In genomic region chr4:149454263-149454662, GRCm38 (mm10) we compare ENCODE assay signal across 18 mouse cellular contexts. TPM values are rescaled to one million over a fixed set of nuclear protein-coding genes. Genes with fewer than 3 reads are reported as not detected.
A peak's percentile ranks its signal among the peaks of the same experiment; 100 is the strongest.
DNase-seq lines count a peak whose midpoint lies in the region; ATAC-seq and TF ChIP-seq lines count a peak whose summit lies in the region.
"Had no signal": no experiment of that assay in that cellular context is flagged by ENCODE, and none has a peak within 500 bp of the region (broad histone marks: within the 10 kb centered on the region; RNA-seq: fewer than 3 reads in every experiment).

No protein-coding gene starts in this region.

- H3K27ac ChIP-seq in heart, adult 2 months, result peak overlapping the region; percentile 73
- no peak overlapping the region for H3K27ac ChIP-seq in heart, embryonic 12.5 days (ENCODE audit: poor library complexity, severe bottlenecking)
- H3K27ac ChIP-seq: hindbrain, embryonic 12.5 days; liver, embryonic 15.5 days; neural tube, embryonic 15.5 days had no signal

- TF ChIP-seq EP300 in heart, adult 2 months (IDR thresholded peaks at IDR 0.05; ENCODE audit: insufficient read depth, low read depth, low read length), result no peak

- peak overlapping the region; percentile 22 for H3K4me3 ChIP-seq in heart, adult 2 months
- no peak overlapping the region for H3K4me3 ChIP-seq in heart, embryonic 12.5 days
- H3K4me3 ChIP-seq: hindbrain, embryonic 12.5 days; liver, embryonic 15.5 days; neural tube, embryonic 15.5 days had no signal

- 59% methylated on average over 17 of the region's 17 CpGs for WGBS in heart, adult 2 months
- 75% methylated on average over 17 of the region's 17 CpGs for WGBS in heart, embryonic 12.5 days

- no peak for TF ChIP-seq POLR2A in heart, adult 2 months (IDR thresholded peaks at IDR 0.05; ENCODE audit: insufficient read depth, low read depth, low read length)

- DNase-seq in cerebellum, postnatal 14 days, result peak; percentile 48 to 55
- no peak for DNase-seq in cerebellum, adult 11 months
- peak in 1 of 2 experiments; percentile 18 for DNase-seq in heart, adult 2 months
- DNase-seq in testis, postnatal 10 days (ENCODE audit: low spot score), result peak; percentile 56
- no peak for DNase-seq in testis, postnatal 14 days (ENCODE audit: low spot score)
- DNase-seq in layer of hippocampus, postnatal 36 days, result no peak
- DNase-seq in layer of hippocampus, adult 11-12 months (ENCODE audit: low spot score), result no peak
- DNase-seq: cerebellum, adult 11-12 months had no signal

- no peaks in the 10 kb centered on the region for H3K27me3 ChIP-seq in heart, adult 2 months (ENCODE audit: control insufficient read depth, insufficient read depth, low read length)
- no peaks in the 10 kb centered on the region for H3K27me3 ChIP-seq in heart, embryonic 12.5 days (replicated peaks)
- H3K27me3 ChIP-seq: hindbrain, embryonic 12.5 days; liver, embryonic 15.5 days; neural tube, embryonic 15.5 days had no signal

- peaks cover 14% of the 10 kb centered on the region for H3K4me1 ChIP-seq in heart, adult 2 months (ENCODE audit: control insufficient read depth, insufficient read depth, low read length)
- peaks cover 3% of the 10 kb centered on the region; the same call in 1 of the 2 replicates for H3K4me1 ChIP-seq in heart, embryonic 12.5 days (replicated peaks)
- H3K4me1 ChIP-seq: hindbrain, embryonic 12.5 days; liver, embryonic 15.5 days; neural tube, embryonic 15.5 days had no signal

- intact Hi-C loops in heart, adult 2 months (cut with DNase I), result loop anchor here (2.0 to 5.0 kb wide), 3 partner anchors 33 to 89 kb away; partner anchors contain the start of genes Ctnnbip1, Lzic and Nmnat1

- H3K9me3 ChIP-seq in heart, embryonic 12.5 days (replicated peaks), result peaks cover 4% of the 10 kb centered on the region; the same call in 1 of the 2 replicates
- H3K9me3 ChIP-seq: hindbrain, embryonic 12.5 days; liver, embryonic 15.5 days; neural tube, embryonic 15.5 days had no signal

- peaks cover 3% of the 10 kb centered on the region; the same call in 1 of the 2 replicates for H3K36me3 ChIP-seq in heart, adult 2 months (ENCODE audit: control insufficient read depth, insufficient read depth, low read length)
- no peaks in the 10 kb centered on the region for H3K36me3 ChIP-seq in heart, embryonic 12.5 days
- H3K36me3 ChIP-seq: hindbrain, embryonic 12.5 days; liver, embryonic 15.5 days; neural tube, embryonic 15.5 days had no signal

- H3K4me2 ChIP-seq in heart, embryonic 12.5 days, result no peak overlapping the region
- H3K4me2 ChIP-seq: hindbrain, embryonic 12.5 days; liver, embryonic 15.5 days; midbrain, embryonic 11.5 days; neural tube, embryonic 15.5 days had no signal

- ATAC-seq in heart, embryonic 12.5 days (ENCODE audit: insufficient number of reproducible peaks, low FRiP score), result no peak
- ATAC-seq: forebrain, embryonic 14.5 days had no signal

- peak overlapping the region; percentile 6 for H3K9ac ChIP-seq in heart, adult 2 months (ENCODE audit: low read depth, low read length)
- no peak overlapping the region for H3K9ac ChIP-seq in heart, embryonic 12.5 days
- H3K9ac ChIP-seq: hindbrain, embryonic 12.5 days; liver, embryonic 15.5 days; neural tube, embryonic 15.5 days had no signal

- no peaks in the 10 kb centered on the region for H3K79me2 ChIP-seq in heart, adult 2 months (replicated peaks; ENCODE audit: control insufficient read depth, insufficient read depth, low read length)

- TF ChIP-seq CTCF in heart, adult 2 months (IDR thresholded peaks at IDR 0.05), result no peak

RNA-seq across cellular contexts. Expression of gene Rbp7, which starts 0.5 kb away (rescaled TPM):
- total RNA-seq in heart, adult 2 months (2021), result 10 to 100 TPM; 56.2 to 61.6 TPM
- 8.7 and 22.9 TPM in 2 replicates for polyA plus RNA-seq in heart, adult 2 months (2012; rRNA removed)
- polyA plus RNA-seq in heart, embryonic 12.5 days (2016; fragmentation: Nextera tagmentation; extraction: Ambion mirVana), result 2.4 and 3.4 TPM in 2 replicates
- not detected for total RNA-seq in layer of hippocampus, postnatal 36 days (2021)
- total RNA-seq: layer of hippocampus, postnatal 10 days had no signal
- polyA plus RNA-seq: forebrain, embryonic 14.5 days; hindbrain, embryonic 12.5 days; liver, embryonic 15.5 days; midbrain, embryonic 11.5 days; neural tube, embryonic 15.5 days had no signal

RNA-seq across cellular contexts. Expression of gene Tmem274, which starts 22.9 kb away (rescaled TPM):
- not detected for total RNA-seq in heart, adult 2 months (2021)
- not detected in 2 replicates for polyA plus RNA-seq in heart, adult 2 months (2012; rRNA removed)
- 0.29 and 0.33 TPM in 2 replicates for polyA plus RNA-seq in heart, embryonic 12.5 days (2016; fragmentation: Nextera tagmentation; extraction: Ambion mirVana)
- not detected for total RNA-seq in layer of hippocampus, postnatal 36 days (2021)
- total RNA-seq: layer of hippocampus, postnatal 10 days; left cerebral cortex, postnatal 36 days had no signal
- polyA plus RNA-seq: forebrain, embryonic 14.5 days; heart, embryonic 14.5 days; intestine, embryonic 14.5 days; liver, embryonic 15.5 days; midbrain, embryonic 11.5 days; neural tube, embryonic 15.5 days had no signal

RNA-seq across cellular contexts. Expression of gene Ube4b, which starts 27.7 kb away (rescaled TPM):
- 10 to 100 TPM; 39.6 to 41.6 TPM for total RNA-seq in heart, adult 2 months (2021)
- 37.5 and 40.2 TPM in 2 replicates for polyA plus RNA-seq in heart, adult 2 months (2012; rRNA removed)
- 50.3 and 58.3 TPM in 2 replicates for polyA plus RNA-seq in heart, embryonic 12.5 days (2016; fragmentation: Nextera tagmentation; extraction: Ambion mirVana)
- total RNA-seq in layer of hippocampus, postnatal 36 days (2021), result 100 to 1,000 TPM; 100 TPM

RNA-seq across cellular contexts. Expression of gene Nmnat1, which starts 30.7 kb away (rescaled TPM):
- 10 to 100 TPM; 29.4 to 36.1 TPM for total RNA-seq in heart, adult 2 months (2021)
- 20.6 and 26.2 TPM in 2 replicates for polyA plus RNA-seq in heart, adult 2 months (2012; rRNA removed)
- polyA plus RNA-seq in heart, embryonic 12.5 days (2016; fragmentation: Nextera tagmentation; extraction: Ambion mirVana), result 12.0 and 14.0 TPM in 2 replicates
- total RNA-seq in layer of hippocampus, postnatal 36 days (2021), result 1 to 10 TPM; 8.3 to 8.4 TPM

RNA-seq across cellular contexts. Expression of gene Lzic, which starts 30.8 kb away (rescaled TPM):
- 10 to 100 TPM; 62.1 to 66.9 TPM for total RNA-seq in heart, adult 2 months (2021)
- 20.2 and 23.8 TPM in 2 replicates for polyA plus RNA-seq in heart, adult 2 months (2012; rRNA removed)
- polyA plus RNA-seq in heart, embryonic 12.5 days (2016; fragmentation: Nextera tagmentation; extraction: Ambion mirVana), result 32.1 and 40.9 TPM in 2 replicates
- 10 to 100 TPM; 19.4 to 23.6 TPM for total RNA-seq in layer of hippocampus, postnatal 36 days (2021)

Comparison
In these comparisons a context has a peak if more than half of its experiments do, and no peak if none do; other contexts are left out.
1. DNase-seq: peak in cerebellum, postnatal 14 days (2 of 2) and testis, postnatal 10 days (single experiment); none in cerebellum, adult 11 months (single experiment), testis, postnatal 14 days (single experiment), layer of hippocampus, postnatal 36 days (0 of 2) and layer of hippocampus, adult 11-12 months (single experiment).
2. RNA of gene Rbp7, which starts 0.5 kb away (total RNA-seq): 56.2 to 61.6 TPM in heart, adult 2 months; not detected in layer of hippocampus, postnatal 36 days; every median in the first group is over 10 times any median in the second.